Mouse (Mus musculus) limb, embryonic 14.5 days (tissue): ENCODE results near the gene Gm13128. TPM values are rescaled to one million over a fixed set of nuclear protein-coding genes. Genes with fewer than 3 reads are reported as not detected.
"Not testable (repeated sequence)": the region's sequence is repeated elsewhere in the genome, so short reads cannot be mapped to it uniquely, and the experiment has no call there.

ENCODE experiments used
- ATAC-seq: fragments of 200-750 bp; cut with Nextera tagmentation; 2 replicates; pipeline ENCODE4 v1.8.0; 2017; ENCODE audit warnings: low read depth, moderate number of reproducible peaks, moderate TSS enrichment; ENCODE audit not compliant: low FRiP score
- DNase-seq: peaks from one replicate; pipeline ENCODE4 v3.0.0-alpha.2; 2015; ENCODE audit warnings: low spot score
- H3K27ac ChIP-seq: fragments of 300-500 bp; sonication (generic); replicated peaks from 2 replicates; pipeline ENCODE4 v1.5.1; 2014; ENCODE audit warnings: low read depth, mild to moderate bottlenecking, low read length, moderate library complexity, mixed read lengths
- H3K27me3 ChIP-seq: fragments of 300-500 bp; sonication (generic); 2 replicates; pipeline ENCODE4 v1.6.1; 2014; ENCODE audit warnings: low read length, mixed read lengths; ENCODE audit not compliant: control insufficient read depth, insufficient read depth
- H3K36me3 ChIP-seq: fragments of 300-500 bp; sonication (generic); 2 replicates; pipeline ENCODE4 v1.6.1; 2014; ENCODE audit warnings: mild to moderate bottlenecking, low read length, moderate library complexity, mixed read lengths; ENCODE audit not compliant: control insufficient read depth, insufficient read depth
- H3K4me1 ChIP-seq: fragments of 300-500 bp; sonication (generic); 2 replicates; pipeline ENCODE4 v1.6.1; 2014; ENCODE audit warnings: antibody characterized with exemption, low read length, mixed read lengths; ENCODE audit not compliant: control insufficient read depth, insufficient read depth
- H3K4me2 ChIP-seq: fragments of 300-500 bp; sonication (generic); replicated peaks from 2 replicates; pipeline ENCODE4 v1.6.1; 2014; ENCODE audit warnings: low read depth, mild to moderate bottlenecking, low read length, moderate library complexity; ENCODE audit not compliant: severe bottlenecking
- H3K4me3 ChIP-seq: fragments of 300-500 bp; sonication (generic); replicated peaks from 2 replicates; pipeline ENCODE4 v1.5.1; 2014; ENCODE audit warnings: low read length
- H3K9ac ChIP-seq: fragments of 300-500 bp; sonication (generic); 2 replicates; pipeline ENCODE4 v1.6.1; 2014; ENCODE audit warnings: mild to moderate bottlenecking, low read depth, low read length, moderate library complexity; ENCODE audit not compliant: severe bottlenecking
- H3K9me3 ChIP-seq: fragments of 300-500 bp; sonication (generic); 2 replicates; pipeline ENCODE4 v1.6.1; 2016; ENCODE audit warnings: low read length; ENCODE audit not compliant: control insufficient read depth
- WGBS: fragments of 180-500 bp; shearing (Covaris S2); extraction: QIAGEN DNeasy Blood & Tissue Kit; methylation state at CpG from one replicate; pipeline ENCODE4 v1.1.7; 2014; 5-methylcytosine and 5-hydroxymethylcytosine counted together
- polyA plus RNA-seq, 2 experiments: library from polyadenylated mRNA; depleted of rRNA in 1 of 2; stranded (reverse) in 1 of 2; unstranded in 1 of 2; fragments of >200 nt; fragmentation: Nextera tagmentation in 1 of 2; extraction: Ambion mirVana in 1 of 2; gene quantifications; 2 replicates each; pipeline versions ENCODE4 v1.2.1 to v1.2.3; 2012 to 2014

Gm13128 gene
- not detected in 2 replicates for polyA plus RNA-seq (2012; rRNA removed)
- polyA plus RNA-seq (2014; fragmentation: Nextera tagmentation; extraction: Ambion mirVana): not detected in 2 replicates

GRCm38 (mm10) chr4:144329949-144330348, at the start of gene Gm13128:
TSS of gene Gm13128 (plus strand) at chr4:144330249.
- WGBS: 63% methylated on average over 4 of the region's 4 CpGs
- H3K9me3 ChIP-seq, H3K4me3 ChIP-seq, H3K4me2 ChIP-seq, H3K36me3 ChIP-seq, H3K4me1 ChIP-seq, DNase-seq, H3K9ac ChIP-seq, H3K27me3 ChIP-seq, H3K27ac ChIP-seq, ATAC-seq: not testable (repeated sequence)

DNA sequence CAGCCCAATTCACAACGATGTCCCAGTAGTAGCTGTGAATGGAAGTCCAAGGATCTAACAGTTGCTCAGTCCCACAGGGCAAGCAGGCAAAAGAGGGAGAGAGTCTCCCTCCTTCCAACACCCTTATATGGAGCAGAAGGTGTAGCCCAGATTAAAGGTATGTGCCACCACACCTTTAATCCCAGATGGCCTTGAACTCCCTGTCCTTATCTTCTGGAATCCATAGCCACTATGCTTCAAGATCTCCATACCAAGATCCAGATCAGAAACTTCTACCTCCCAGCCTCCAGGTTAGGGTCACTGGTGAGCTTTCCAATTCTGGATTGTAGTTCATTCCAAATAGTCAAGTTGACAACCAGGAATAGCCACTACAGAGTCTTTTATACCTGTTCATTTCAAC, 49.7 kb upstream of the Gm13128 start, which contains the start of gene Pramel5:
TSS of gene Pramel5 (minus strand) at position 101 of the 400 bp plus-strand sequence.
- H3K27ac ChIP-seq, H3K4me2 ChIP-seq, ATAC-seq, DNase-seq, H3K9ac ChIP-seq, H3K36me3 ChIP-seq, H3K9me3 ChIP-seq, H3K4me1 ChIP-seq, H3K27me3 ChIP-seq, H3K4me3 ChIP-seq: not testable (repeated sequence)
- 69% methylated on average over 1 of the region's 1 CpGs for WGBS

DNA sequence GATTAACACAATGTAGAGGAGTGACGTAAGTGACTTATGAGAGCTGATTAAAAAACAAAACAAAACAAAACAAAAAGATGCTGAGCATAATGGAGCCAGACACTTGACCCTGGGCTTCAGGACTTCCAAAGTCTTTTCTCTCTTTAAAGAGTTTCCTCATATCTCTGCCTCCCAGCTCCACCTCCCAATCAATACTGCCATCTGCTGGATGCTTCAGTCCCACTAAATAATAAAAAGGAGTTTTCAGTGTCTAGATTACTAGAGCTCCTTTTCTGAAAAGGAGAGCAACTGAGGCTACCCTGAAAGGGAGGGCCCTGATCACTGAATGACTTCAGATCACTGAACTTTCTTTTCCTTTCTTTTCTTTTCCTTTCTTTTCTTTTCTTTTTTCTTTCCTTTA, 30.6 kb upstream of the Gm13128 start:
- WGBS: 58% methylated on average over 1 of the region's 1 CpGs
- DNase-seq, H3K9me3 ChIP-seq, H3K9ac ChIP-seq, H3K4me2 ChIP-seq, H3K27me3 ChIP-seq, H3K4me1 ChIP-seq, H3K36me3 ChIP-seq, H3K4me3 ChIP-seq, H3K27ac ChIP-seq, ATAC-seq: not testable (repeated sequence)

GRCm38 (mm10) chr4:144312666-144313460, 17.2 kb upstream of the Gm13128 start:
- ATAC-seq, H3K9me3 ChIP-seq, H3K4me2 ChIP-seq, H3K27ac ChIP-seq, DNase-seq, H3K4me1 ChIP-seq, H3K36me3 ChIP-seq, H3K27me3 ChIP-seq, H3K4me3 ChIP-seq, H3K9ac ChIP-seq: not testable (repeated sequence)
- WGBS: 71% methylated on average over 2 of the region's 2 CpGs

DNA sequence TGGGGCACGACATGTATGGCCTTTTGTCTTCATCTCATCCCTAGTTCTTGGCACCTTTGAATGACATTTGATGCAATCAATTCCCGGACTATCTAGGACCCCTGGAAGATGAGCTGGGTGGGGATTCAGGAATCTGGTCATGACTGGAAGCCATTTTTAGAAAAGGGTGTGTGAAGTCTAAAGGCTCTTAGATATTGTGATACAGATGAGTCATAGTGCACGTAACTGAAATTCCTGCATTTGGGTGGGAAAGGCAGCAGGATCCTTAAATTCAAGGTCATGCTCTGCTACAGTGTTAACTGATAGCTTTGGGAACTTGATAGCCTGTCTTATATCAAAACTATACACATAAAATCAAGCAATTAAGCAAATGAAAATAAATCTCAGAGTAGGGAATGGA, 5.8 kb downstream of the Gm13128 start:
- not testable (repeated sequence) for H3K9ac ChIP-seq, H3K9me3 ChIP-seq, H3K4me2 ChIP-seq, DNase-seq, H3K4me1 ChIP-seq, H3K4me3 ChIP-seq, H3K27ac ChIP-seq, H3K27me3 ChIP-seq, ATAC-seq, H3K36me3 ChIP-seq
- 89% methylated on average over 2 of the region's 3 CpGs for WGBS

DNA sequence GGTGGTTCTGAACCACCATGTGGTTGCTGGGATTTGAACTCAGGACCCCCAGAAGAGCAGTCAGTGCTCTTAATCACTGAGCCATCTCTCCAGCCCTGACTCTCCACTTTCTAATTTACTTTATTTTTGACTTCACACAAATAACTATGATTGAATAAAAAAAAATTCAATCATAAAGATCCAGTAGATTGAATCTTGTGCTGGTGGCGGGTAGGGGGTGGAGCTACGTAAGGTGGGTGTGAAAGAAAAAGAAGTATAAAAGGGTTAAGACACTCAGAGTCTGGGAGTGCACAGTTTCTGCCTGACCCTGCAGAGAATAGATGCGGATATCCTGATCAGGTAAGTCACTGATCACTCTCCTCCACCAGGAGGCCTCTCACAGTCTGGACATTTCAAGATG, 27.6 kb downstream of the Gm13128 start, which contains the start of gene Gm13119:
TSS of gene Gm13119 (plus strand) at position 301 of the 400 bp plus-strand sequence.
- not testable (repeated sequence) for H3K4me1 ChIP-seq, H3K9ac ChIP-seq, ATAC-seq, DNase-seq, H3K36me3 ChIP-seq, H3K4me3 ChIP-seq, H3K9me3 ChIP-seq, H3K4me2 ChIP-seq, H3K27me3 ChIP-seq, H3K27ac ChIP-seq
- WGBS: 95% methylated on average over 3 of the region's 3 CpGs
